7 mouse cellular contexts compared by ENCODE assay signal in genomic region chr10:78752452-78753191, GRCm38 (mm10). TPM values are rescaled to one million over a fixed set of nuclear protein-coding genes. Genes with fewer than 3 reads are reported as not detected.
DNase-seq lines count a peak whose midpoint lies in the region; ATAC-seq lines count a peak whose summit lies in the region.

Ccdc105 (minus strand) TSS chr10:78753065.

- peak within 1 kb of the TSS; percentile 51 for H3K4me3 ChIP-seq in intestine, embryonic 14.5 days (ENCODE audit: low read depth, low read length)
- peak within 1 kb of the TSS; percentile 48 for H3K4me3 ChIP-seq in limb, embryonic 11.5 days (ENCODE audit: low read depth, low read length)

- 1% methylated on average over 60 of the region's 61 CpGs for WGBS in intestine, embryonic 14.5 days
- 1% methylated on average over 61 of the region's 61 CpGs for WGBS in limb, embryonic 11.5 days

- no peaks in the 10 kb centered on the region for H3K9me3 ChIP-seq in intestine, embryonic 14.5 days (ENCODE audit: control insufficient read depth, low read length)
- H3K9me3 ChIP-seq in limb, embryonic 11.5 days (ENCODE audit: control insufficient read depth, low read length), result no peaks in the 10 kb centered on the region

- no peaks in the 10 kb centered on the region for H3K27me3 ChIP-seq in intestine, embryonic 14.5 days (replicated peaks; ENCODE audit: control insufficient read depth, insufficient read depth, low read length)
- no peaks in the 10 kb centered on the region for H3K27me3 ChIP-seq in limb, embryonic 11.5 days (ENCODE audit: control insufficient read depth, insufficient read depth, low read length)

- peak within 1 kb of the TSS; percentile 64; the same call in 1 of the 2 replicates for H3K27ac ChIP-seq in intestine, embryonic 14.5 days (ENCODE audit: low read depth)
- H3K27ac ChIP-seq in limb, embryonic 11.5 days (replicated peaks; ENCODE audit: low read depth, low read length), result 0 out of 2 replicates have a peak within 1 kb of the TSS, but pooled peaks have one; percentile 10

- H3K36me3 ChIP-seq in intestine, embryonic 14.5 days (ENCODE audit: control insufficient read depth, insufficient read depth, low read length), result no peaks in the 10 kb centered on the region
- H3K36me3 ChIP-seq in limb, embryonic 11.5 days (ENCODE audit: control insufficient read depth, insufficient read depth, low read length), result no peaks in the 10 kb centered on the region

- peak; percentile 90 for ATAC-seq in intestine, embryonic 14.5 days (replicated peaks; ENCODE audit: low FRiP score, low TSS enrichment, low read depth)
- ATAC-seq in limb, embryonic 11.5 days (ENCODE audit: insufficient number of reproducible peaks, low FRiP score, low TSS enrichment, low read depth), result peak; percentile 92

- peak within 1 kb of the TSS; percentile 83 for H3K4me2 ChIP-seq in intestine, embryonic 14.5 days (ENCODE audit: low read length)
- H3K4me2 ChIP-seq in limb, embryonic 11.5 days (ENCODE audit: low read depth, severe bottlenecking), result peak within 1 kb of the TSS; percentile 83

- H3K4me1 ChIP-seq in intestine, embryonic 14.5 days (replicated peaks; ENCODE audit: control insufficient read depth, insufficient read depth, low read length), result peaks cover 7% of the 10 kb centered on the region; the same call in 1 of the 2 replicates
- peaks cover under 1% of the 10 kb centered on the region; the same call in 1 of the 2 replicates for H3K4me1 ChIP-seq in limb, embryonic 11.5 days (ENCODE audit: control insufficient read depth, insufficient read depth, low read length)

- DNase-seq in adrenal gland, postnatal 36 days, result peak; percentile 60 to 72
- DNase-seq in cerebellum, postnatal 14 days, result peak; percentile 82 to 89
- DNase-seq in frontal cortex, postnatal 14 days (ENCODE audit: low spot score in 2 of 2), result peak; percentile 72 to 77
- DNase-seq in intestine, embryonic 14.5 days (ENCODE audit: low spot score), result peak; percentile 86
- peak; percentile 88 for DNase-seq in limb, embryonic 11.5 days (ENCODE audit: low spot score)
- DNase-seq in neural tube, embryonic 10.5 days (ENCODE audit: extremely low spot score, low spot score), result peak; percentile 80
- peak; percentile 30 for DNase-seq in urinary bladder, adult 2 months (ENCODE audit: low spot score)

- H3K9ac ChIP-seq in intestine, embryonic 14.5 days (ENCODE audit: low read length), result peak within 1 kb of the TSS; percentile 55
- peak within 1 kb of the TSS; percentile 64 for H3K9ac ChIP-seq in limb, embryonic 11.5 days (ENCODE audit: low read length)

RNA-seq across cellular contexts. Expression of gene Ccdc105, which starts in this region (rescaled TPM):
- total RNA-seq in adrenal gland, postnatal 36 days (2021), result not detected
- polyA plus RNA-seq in intestine, embryonic 14.5 days (2014; fragmentation: Nextera tagmentation; extraction: Ambion mirVana), result 0.11 TPM in 1 of 2 replicates, not detected in the other
- not detected in 2 replicates for polyA plus RNA-seq in limb, embryonic 11.5 days (2014; fragmentation: Nextera tagmentation; extraction: Ambion mirVana)
- polyA plus RNA-seq in urinary bladder, adult 2 months (2012; rRNA removed), result 0.03 TPM in 1 of 2 replicates, not detected in the other

Comparison
In these comparisons a context has a peak if more than half of its experiments do, and no peak if none do; other contexts are left out.
1. Peak in every context shown above with its lines: DNase-seq, ATAC-seq, H3K4me3 ChIP-seq and H3K27ac ChIP-seq.
2. Peak in DNase-seq in adrenal gland, postnatal 36 days; RNA of the gene not detected or under 1 TPM.
3. Peak in DNase-seq, ATAC-seq, H3K4me3 ChIP-seq, H3K27ac ChIP-seq, H3K9ac ChIP-seq and H3K4me2 ChIP-seq in intestine, embryonic 14.5 days; RNA of the gene not detected or under 1 TPM.
4. Peak in DNase-seq, ATAC-seq, H3K4me3 ChIP-seq, H3K27ac ChIP-seq, H3K9ac ChIP-seq and H3K4me2 ChIP-seq in limb, embryonic 11.5 days; RNA of the gene not detected or under 1 TPM.
5. Peak in DNase-seq in urinary bladder, adult 2 months; RNA of the gene not detected or under 1 TPM.
6. DNase-seq: peak in every context shown above with its lines; median percentile 88 in limb, embryonic 11.5 days; 86 in intestine, embryonic 14.5 days; 86 in cerebellum, postnatal 14 days; 80 in neural tube, embryonic 10.5 days; 74 in frontal cortex, postnatal 14 days; 66 in adrenal gland, postnatal 36 days; 30 in urinary bladder, adult 2 months.